Mouse (Mus musculus) hematopoietic stem cell, adult 5-6 weeks (primary cell): ENCODE results near the gene Nxph1. TPM values are rescaled to one million over a fixed set of nuclear protein-coding genes. Genes with fewer than 3 reads are reported as not detected.

Experiments used
- ATAC-seq, 2 experiments: fragments of 125-278 bp in 1 of 2; replicated peaks in 1 of 2; 2 replicates each; pipeline ENCODE4 v1.8.0; 2016 to 2017; ENCODE audit warnings: inconsistent platforms in 2 of 2, mild to moderate bottlenecking in 2 of 2, moderate number of reproducible peaks in 2 of 2, low read depth in 1 of 2, moderate TSS enrichment in 1 of 2; ENCODE audit not compliant: low FRiP score in 2 of 2, poor library complexity in 2 of 2, severe bottlenecking in 2 of 2, insufficient read depth in 1 of 2, low TSS enrichment in 1 of 2
- total RNA-seq: library from RNA; stranded (forward); fragments of 172-1452, 232-1000 nt; gene quantifications from 2 replicates; pipeline ENCODE4 v1.2.3, GENCODE M21; 2017

Gene Nxph1
- total RNA-seq, 1 experiment from 2014 or later, result not detected

DNA sequence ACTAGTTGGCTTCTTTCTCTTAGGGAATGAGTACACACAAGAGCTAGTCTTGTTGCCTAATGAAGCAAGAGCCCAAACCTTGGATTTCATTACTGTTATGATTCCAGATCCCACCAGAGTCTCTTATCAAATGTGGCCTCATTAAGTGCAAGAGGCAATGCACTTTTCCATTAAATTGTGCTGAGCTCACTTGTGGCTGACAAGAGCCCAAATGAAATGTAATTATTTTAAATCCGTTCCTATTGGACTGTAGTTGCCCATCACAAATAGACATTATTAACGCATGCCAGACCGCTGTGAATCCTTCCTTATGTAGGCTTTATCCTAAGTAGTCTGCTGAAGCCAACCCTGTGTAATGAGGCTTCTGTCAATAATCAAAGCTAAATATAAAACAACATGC lies 118.2 kb downstream of the Nxph1 start:
- no peak for ATAC-seq

DNA sequence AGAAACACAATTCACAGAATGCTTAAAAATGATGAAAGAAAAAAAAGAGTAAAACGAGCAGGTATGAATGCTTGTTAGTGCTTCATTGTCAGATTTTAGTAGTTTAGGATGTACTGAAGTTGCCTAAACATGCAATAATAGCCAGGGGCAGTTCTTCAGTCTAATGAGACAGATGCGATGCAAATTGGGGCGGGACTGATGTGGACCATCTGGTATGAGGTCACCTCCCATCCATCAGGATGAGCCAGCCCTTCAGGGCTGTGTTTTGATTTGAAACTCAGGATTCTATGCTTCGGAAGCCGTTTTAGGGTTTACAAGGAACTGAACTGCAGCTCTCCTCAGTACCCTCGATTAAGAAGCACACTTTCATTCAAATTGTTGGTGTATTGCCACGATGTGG lies 121.7 kb downstream of the Nxph1 start:
- no peak for ATAC-seq

DNA sequence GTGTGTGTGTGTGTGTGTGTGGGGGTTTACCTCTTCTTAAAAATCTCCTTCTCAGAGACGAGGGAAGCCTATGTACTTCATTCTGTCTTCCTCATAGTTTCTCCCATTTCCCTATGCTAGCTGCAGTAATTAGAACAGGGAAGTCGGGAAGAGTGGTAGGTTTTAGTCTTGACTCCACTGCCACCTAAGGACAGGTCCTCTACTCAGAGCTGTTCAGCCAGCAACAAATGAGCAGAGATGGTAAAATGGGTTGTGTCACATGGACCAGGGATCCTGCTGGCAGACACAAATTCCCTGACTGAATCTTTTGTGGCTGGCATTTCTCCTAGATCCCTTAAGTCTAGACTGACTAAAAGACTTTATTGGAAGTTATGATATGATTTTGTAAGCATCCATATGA lies 128.2 kb downstream of the Nxph1 start:
- no peak for ATAC-seq

DNA sequence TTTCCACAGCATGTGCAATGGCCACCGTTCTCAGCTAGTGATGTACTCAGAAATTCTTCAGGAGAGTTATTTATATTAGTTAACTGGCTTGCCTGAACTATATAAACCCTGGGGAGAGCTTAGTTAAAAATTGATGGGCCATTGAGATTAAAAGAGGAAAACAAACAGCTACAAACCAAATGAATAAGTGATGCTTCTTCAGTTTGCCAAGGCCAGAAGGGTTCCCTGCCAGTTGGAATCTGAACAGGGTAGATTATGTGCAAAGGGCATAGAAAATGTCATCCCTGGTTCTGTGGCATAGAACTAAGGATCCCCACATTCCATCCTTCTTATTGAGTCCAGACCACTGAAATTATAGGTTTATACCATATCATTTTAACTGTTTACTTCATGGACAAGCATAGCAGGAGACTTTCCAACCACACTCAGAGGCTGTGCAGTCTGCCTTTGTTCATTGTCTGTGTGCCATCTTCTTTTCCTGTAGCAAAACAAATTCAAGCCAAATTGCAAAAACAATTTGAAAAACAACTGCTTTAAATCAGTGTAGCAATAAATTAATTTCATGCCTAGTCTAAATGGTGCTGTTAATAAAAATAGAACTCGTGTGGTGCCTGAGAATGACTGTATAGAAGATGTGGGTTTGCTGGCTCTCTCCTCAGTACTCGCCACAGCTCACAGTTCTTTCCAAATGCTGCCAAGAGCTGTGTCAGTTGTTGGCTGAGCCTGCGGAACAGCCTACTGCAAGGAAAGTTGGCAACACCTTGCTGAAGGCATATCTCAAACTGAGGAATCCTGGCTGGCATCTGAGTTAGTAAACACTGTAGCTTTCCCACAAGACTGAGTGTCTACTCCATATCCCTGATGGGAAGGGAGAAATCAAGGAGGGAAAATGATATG lies 129.8 kb downstream of the Nxph1 start:
- ATAC-seq, result no peak

DNA sequence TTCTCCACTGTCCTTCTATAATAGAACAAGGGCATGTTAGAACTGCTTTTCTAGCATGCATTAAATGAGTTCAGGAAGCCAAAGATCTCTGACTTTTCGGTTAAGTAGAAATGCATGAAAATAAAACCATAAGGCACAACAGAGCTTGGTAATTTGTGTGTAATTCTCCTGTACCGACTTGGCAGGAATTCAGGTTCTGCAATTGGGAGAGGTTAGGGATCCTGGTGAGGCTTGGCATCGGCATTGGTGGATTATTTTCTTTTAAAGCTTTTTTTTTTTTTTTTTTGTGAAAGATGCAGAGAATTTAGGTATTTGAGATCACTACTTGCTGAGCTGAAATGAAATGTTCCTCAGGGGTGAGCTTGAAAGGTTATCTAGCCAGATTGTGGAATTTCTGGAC lies 135.6 kb downstream of the Nxph1 start:
- ATAC-seq, result no peak

DNA sequence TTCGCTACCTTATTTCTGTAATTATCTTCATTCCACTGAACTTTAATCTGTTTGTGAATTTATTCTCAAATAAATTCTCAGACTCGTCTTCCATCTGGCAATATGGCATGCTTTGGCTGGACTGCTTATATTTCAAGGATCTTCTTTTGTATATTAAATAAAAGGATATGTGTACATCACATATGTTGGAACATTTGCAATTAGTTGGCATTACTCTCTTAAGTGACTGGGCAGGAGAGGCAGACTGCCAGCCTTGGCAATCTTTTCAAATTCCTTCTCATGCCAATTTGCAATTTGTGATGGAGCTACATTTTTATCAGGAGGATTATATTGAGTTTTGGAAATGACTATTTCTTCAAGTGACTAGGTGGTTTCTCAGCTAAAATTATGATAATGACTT lies 149.1 kb downstream of the Nxph1 start:
- ATAC-seq, result no peak

DNA sequence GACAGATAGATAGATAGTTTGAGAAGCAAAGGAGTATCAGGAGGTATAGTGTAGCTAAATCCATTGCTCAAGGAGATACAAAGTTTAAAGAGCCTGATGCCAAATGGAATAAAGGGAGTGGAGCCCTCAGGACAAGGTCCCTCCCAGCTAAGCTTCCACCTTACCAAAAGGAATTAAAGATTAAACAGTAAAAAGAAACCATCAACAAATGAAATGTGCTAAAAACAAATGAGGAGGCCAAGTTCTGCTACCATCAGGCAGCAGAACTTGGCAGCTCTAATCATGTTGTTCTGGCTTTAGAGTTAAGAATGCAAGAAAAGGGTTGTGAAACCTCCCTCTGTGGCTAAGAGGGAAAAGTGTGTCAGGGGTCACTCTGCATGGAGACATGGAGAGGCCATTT lies 159.1 kb downstream of the Nxph1 start:
- no peak for ATAC-seq

DNA sequence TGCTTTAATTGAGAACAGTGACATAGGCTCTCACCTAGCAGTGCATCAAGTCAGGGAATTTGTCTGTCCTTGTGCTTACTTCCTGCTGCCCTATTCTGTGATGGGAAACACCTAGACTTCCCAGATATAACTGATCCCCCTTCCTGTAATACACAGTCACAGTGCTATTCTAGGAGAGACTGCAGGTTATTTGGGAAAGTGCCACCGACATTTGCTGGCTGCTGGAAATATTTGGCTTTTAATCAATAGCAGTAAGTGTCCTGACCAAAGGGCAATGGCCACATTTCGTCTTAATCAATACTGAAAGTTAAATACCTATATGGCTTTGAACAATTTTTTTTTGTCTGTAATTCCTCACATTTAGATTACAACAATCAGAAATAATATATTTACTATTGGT lies 170.9 kb downstream of the Nxph1 start:
- ATAC-seq, result no peak

DNA sequence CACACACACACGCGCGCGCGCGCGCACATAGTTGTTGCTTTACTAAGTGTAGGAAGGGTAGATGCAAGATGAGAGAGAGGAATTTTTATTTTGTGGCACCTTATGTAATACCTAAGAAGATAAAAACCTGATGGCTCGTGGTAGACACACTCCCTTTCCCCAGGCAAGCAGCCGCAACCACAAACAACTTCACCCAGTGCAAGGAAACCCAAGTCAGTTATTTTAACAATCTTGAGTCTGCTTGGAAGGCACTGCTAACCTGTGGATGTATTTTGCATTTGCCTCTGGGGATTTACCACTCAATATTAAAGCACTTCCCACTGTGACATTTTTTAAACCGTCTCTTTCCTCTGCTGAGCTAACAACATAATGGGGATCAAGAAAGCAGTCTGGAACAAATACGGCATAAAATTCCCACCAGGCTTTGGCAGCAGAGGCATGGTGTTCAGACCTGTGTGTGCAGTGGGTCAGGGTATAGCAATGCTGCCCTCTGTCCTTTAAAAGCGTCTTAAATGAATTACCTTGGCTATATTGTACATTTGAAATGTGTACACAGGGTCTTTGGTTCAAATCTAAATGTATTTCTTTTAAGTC lies 176.2 kb downstream of the Nxph1 start:
- no peak for ATAC-seq

DNA sequence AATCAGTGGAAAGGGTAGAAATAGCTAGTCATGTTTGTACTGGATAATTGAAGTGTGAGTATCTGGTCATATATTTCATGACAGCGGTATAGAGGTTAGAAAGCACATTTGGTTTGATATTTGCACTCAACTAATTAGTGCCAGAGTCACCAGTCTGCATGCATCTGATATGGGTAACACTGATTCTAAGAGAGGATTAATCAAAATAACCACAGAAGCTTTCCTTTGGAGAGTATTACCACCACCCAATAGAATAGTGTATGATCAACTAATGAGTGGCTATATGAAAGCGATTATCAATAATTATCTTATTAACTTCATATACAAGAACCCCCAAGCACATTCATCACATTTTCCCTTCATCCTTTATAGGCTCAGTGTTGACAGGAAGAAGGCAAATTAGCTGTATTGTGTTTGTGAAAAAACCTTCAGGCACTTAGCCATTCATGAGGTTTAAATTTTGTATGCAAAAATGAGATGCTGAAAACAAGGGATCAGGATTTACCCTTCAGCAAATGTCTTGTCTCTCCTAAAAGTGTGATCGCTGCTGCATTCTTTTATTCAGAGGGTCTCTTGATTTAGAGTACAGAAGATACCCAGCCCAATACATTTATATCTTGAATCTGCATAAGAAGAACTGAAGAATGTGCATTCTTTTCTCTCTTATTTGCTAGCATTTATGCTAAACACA lies 185.5 kb downstream of the Nxph1 start:
- ATAC-seq, result no peak

DNA sequence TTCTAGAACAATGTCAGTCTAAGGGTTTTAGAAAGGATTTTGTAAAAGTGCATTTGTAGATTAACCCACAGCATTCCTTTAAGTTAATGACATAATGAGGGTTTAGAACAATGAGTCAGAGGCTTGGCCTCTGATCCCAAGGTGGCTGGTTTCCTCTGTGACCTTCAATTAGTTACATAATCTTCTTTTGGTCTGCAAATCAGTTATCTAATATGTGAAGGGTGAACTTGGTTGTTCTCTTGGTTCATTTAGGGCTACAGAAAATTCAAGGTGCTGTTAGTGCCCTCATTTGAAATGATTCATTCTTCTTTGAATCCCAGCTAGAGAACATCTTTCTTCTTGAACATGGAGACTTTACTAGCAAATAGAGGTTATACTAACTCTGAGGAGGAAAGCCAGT lies 199.7 kb downstream of the Nxph1 start:
- no peak for ATAC-seq

DNA sequence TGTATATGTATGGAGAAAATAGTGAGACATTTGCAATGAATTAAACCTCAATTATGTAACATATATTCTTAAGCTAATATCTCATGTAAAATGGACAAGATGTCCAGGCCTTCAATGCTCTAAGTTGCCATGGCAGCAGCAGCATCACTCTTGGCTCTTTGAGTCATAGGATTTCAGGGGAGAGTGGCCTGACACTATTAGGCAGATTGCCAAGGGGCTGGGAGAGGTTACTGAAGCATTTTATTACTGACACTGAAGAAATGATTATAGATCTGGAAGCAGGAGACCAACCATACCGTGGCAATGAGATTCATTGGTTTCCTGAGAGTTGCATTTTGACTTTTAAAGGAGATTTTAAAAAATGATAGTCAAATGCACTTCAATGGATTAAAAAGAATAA lies 201.6 kb downstream of the Nxph1 start:
- no peak for ATAC-seq

DNA sequence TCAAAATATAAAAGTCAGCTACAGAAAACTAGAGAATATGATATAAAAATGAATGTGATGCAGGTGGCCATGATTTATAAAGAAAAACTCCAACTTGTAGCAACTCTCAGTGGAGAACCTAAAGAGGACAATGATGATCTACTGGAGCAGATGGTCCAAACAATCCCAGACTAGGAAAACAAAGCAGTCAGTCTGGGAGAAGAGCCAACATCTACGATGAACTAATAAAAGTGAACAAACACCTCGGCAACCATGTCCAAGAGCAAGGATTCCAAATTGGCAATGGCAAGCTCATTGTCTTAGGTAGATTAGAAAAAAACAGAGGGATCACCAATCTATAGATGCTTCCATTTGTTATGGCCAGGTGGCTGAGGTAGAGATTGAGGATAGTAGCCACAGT lies 211.0 kb downstream of the Nxph1 start:
- ATAC-seq, result no peak

DNA sequence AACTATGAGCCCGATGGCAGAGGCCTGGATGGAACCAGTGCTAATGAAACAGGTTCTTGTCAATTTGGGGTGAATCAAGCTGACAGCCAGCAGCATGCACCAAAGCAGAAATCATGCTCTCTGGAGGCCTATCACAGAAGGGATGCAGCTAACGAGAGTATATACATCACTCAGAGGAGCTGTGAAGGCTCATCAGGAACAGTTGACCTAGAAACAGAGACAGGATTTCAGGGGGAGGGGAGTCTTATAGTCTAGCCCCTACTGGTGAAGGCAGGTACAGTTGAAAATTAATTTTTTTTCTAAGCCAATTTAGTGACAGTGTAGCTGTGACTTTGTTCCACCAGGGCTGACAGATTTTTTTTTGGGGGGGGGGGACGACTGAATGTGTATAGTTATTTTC lies 234.2 kb downstream of the Nxph1 start:
- ATAC-seq, result no peak

DNA sequence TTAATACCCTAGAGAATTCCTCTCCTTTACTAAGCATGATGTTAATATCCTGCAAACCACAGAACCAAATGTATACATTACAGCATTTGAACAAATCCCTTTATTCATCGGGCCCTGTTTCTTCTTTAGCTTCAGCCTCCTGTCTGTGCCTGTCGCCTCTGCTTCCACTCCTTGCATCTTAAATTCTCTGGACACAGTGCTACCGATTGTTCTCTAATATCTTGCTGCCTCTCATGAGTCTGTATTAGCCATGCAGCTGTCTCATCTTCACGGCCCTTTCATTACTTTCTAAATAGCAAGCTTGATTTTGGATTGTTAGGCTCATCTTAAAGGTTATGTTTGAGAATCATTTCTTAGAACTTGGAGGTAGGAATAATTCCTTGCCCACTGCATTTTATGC lies 262.5 kb downstream of the Nxph1 start:
- ATAC-seq, result no peak

DNA sequence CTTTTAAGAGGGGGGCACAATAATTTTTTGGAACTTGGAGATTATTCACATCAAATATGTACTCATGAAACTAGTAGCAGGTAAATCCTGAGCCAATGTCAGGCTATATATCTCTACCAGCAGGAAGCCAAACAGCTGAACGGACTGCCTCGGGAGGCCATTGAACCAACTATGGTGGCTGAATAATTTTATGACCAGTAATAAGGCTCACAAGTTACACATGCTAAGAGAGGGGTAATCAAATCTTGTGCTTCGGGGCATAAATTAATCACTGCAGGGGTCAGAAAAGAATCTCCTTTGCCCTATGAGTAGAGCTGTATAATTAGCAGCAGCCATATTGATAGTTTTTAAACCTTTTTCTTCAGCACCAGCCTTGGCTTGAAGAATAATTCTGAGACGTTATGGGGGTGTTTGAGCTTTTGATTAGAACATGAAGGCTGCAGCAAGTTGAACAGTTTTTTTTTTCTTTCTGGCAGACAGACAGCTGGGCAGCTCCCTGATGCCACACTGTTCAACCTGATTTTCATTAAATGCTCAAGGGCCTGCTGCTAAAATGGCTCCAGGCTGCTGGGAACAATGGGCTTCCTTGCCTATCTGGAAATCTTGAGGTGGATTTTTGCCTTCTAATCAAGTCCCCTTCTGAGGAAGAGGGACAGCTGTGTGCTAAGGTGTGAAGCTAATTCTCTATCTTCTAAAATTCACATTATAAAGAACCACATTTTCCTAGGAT lies 272.7 kb downstream of the Nxph1 start:
- no peak for ATAC-seq

DNA sequence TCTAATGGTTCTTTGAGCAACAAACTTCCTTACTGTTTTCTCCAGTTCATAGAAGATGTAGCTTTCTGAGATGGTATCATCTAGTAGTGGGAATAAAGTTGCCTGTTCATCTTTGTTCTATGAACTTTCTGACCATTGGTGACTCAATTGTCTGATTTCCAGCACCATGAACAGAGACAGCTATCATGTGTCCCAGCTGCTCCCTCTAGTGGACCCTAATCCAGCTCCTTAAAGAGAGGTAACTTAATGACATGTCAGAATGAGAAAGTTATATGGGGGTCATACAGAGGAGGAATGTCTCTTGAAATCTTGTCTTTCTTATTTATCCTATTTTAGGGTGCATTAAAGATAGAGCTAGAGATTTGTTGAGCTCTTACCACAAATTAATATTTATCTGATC lies 286.6 kb downstream of the Nxph1 start:
- ATAC-seq, result 0 out of 4 replicates have a peak, but pooled peaks of 1 of the 2 experiments have one; percentile 27

DNA sequence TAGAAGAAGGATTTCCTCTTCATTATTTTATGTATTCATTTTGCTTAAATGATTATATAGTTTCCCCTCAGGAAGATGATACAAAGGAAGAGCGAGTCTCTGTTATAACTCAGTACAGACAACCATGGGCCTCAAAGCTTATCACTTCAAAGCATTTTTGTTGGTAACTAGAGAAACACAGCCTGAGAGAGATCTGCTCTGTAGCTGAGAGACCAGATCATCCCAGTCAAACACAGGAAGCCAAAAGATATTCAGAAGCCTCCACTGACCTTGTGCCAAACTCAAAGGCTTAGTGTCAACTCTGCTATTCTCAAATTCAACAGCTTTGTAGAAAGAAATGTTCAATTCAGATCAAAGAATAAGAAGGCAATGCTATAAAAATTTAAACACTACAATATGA lies 319.8 kb downstream of the Nxph1 start:
- no peak for ATAC-seq
